Mouse (Mus musculus) lung, postnatal 10 days (tissue): ENCODE results near the gene Syce2.
"Not testable (repeated sequence)": the region's sequence is repeated elsewhere in the genome, so short reads cannot be mapped to it uniquely, and the experiment has no call there.

Source experiments
- DNase-seq: peaks from one replicate; pipeline ENCODE4 v3.0.0; 2021

Syce2 gene

GRCm38 (mm10) chr8:84902920-84903661 is 31.2 kb downstream of the Syce2 start:
- peak; percentile 95 for DNase-seq

GRCm38 (mm10) chr8:84904351-84904750 is 32.4 kb downstream of the Syce2 start:
- DNase-seq = no peak

GRCm38 (mm10) chr8:84907037-84907436 is 35.1 kb downstream of the Syce2 start:
- no peak for DNase-seq

GRCm38 (mm10) chr8:84907493-84907892 is 35.6 kb downstream of the Syce2 start:
- no peak for DNase-seq

GRCm38 (mm10) chr8:84907979-84908378 is 36.1 kb downstream of the Syce2 start:
- not testable (repeated sequence) for DNase-seq

- DNase-seq = peak; percentile 99
Measured at GRCm38 (mm10) chr8:84908421-84909161, 36.7 kb downstream of the Syce2 start, which contains the start of gene Dnase2a. Gene Dnase2a (plus strand): TSS chr8:84908560.

- DNase-seq = no peak
Measured at GRCm38 (mm10) chr8:84909162-84909767, 37.4 kb downstream of the Syce2 start.

GRCm38 (mm10) chr8:84909949-84910348 is 38.0 kb downstream of the Syce2 start:
- no peak for DNase-seq

- no peak for DNase-seq
Measured at GRCm38 (mm10) chr8:84910551-84910950, 38.6 kb downstream of the Syce2 start.

GRCm38 (mm10) chr8:84911854-84912253 is 39.9 kb downstream of the Syce2 start:
- no peak for DNase-seq

GRCm38 (mm10) chr8:84912391-84912790 is 40.5 kb downstream of the Syce2 start:
- DNase-seq = no peak

GRCm38 (mm10) chr8:84912895-84913501 is 41.1 kb downstream of the Syce2 start:
- peak; percentile 74 for DNase-seq

GRCm38 (mm10) chr8:84913502-84913900 is 41.6 kb downstream of the Syce2 start:
- DNase-seq = no peak

- DNase-seq = peak; percentile 57
Measured at GRCm38 (mm10) chr8:84913960-84914359, 42.0 kb downstream of the Syce2 start.

GRCm38 (mm10) chr8:84915269-84915668 is 43.4 kb downstream of the Syce2 start:
- DNase-seq = no peak

- no peak for DNase-seq
Measured at GRCm38 (mm10) chr8:84917781-84918180, 45.9 kb downstream of the Syce2 start.

- DNase-seq = no peak
Measured at GRCm38 (mm10) chr8:84918646-84919045, 46.7 kb downstream of the Syce2 start.

GRCm38 (mm10) chr8:84921596-84921995 is 49.7 kb downstream of the Syce2 start:
- peak; percentile 83 for DNase-seq

GRCm38 (mm10) chr8:84925557-84925956 is 53.6 kb downstream of the Syce2 start:
- no peak for DNase-seq

- DNase-seq = no peak
Measured at GRCm38 (mm10) chr8:84927513-84927912, 55.6 kb downstream of the Syce2 start.

- peak; percentile 76 for DNase-seq
Measured at GRCm38 (mm10) chr8:84928456-84929306, 56.8 kb downstream of the Syce2 start.

GRCm38 (mm10) chr8:84930582-84930981 is 58.7 kb downstream of the Syce2 start:
- DNase-seq = no peak
